Mouse (Mus musculus) intestine, embryonic 15.5 days (tissue): ENCODE data around the gene 2610002M06Rik. TPM values are rescaled to one million over a fixed set of nuclear protein-coding genes. Genes with fewer than 3 reads are reported as not detected.

Source experiments
- ATAC-seq: fragments of 200-750 bp; cut with Nextera tagmentation; 2 replicates; pipeline ENCODE4 v1.8.0; 2017; ENCODE audit warnings: moderate TSS enrichment, moderate library complexity
- H3K27ac ChIP-seq: fragments of 300-500 bp; sonication (generic); 2 replicates; pipeline ENCODE4 v1.5.1; 2015; ENCODE audit warnings: mild to moderate bottlenecking, inconsistent platforms
- H3K27me3 ChIP-seq: fragments of 300-500 bp; sonication (generic); replicated peaks from 2 replicates; pipeline ENCODE4 v1.6.1; 2015; ENCODE audit warnings: inconsistent platforms
- H3K36me3 ChIP-seq: fragments of 300-500 bp; sonication (generic); 2 replicates; pipeline ENCODE4 v1.6.1; 2015; ENCODE audit warnings: inconsistent platforms
- H3K4me1 ChIP-seq: fragments of 300-500 bp; sonication (generic); replicated peaks from 2 replicates; pipeline ENCODE4 v1.6.1; 2015; ENCODE audit warnings: inconsistent platforms
- H3K4me2 ChIP-seq: fragments of 300-500 bp; sonication (generic); replicated peaks from 2 replicates; pipeline ENCODE4 v1.6.1; 2015; ENCODE audit warnings: mild to moderate bottlenecking, inconsistent platforms
- H3K4me3 ChIP-seq: fragments of 300-500 bp; sonication (generic); replicated peaks from 2 replicates; pipeline ENCODE4 v1.5.1; 2015; ENCODE audit warnings: inconsistent platforms
- H3K9ac ChIP-seq: fragments of 300-500 bp; sonication (generic); 2 replicates; pipeline ENCODE4 v1.6.1; 2015; ENCODE audit warnings: inconsistent platforms
- H3K9me3 ChIP-seq: fragments of 300-500 bp; sonication (generic); 2 replicates; pipeline ENCODE4 v1.6.1; 2016; ENCODE audit warnings: inconsistent platforms
- WGBS: fragments of 180-500 bp; shearing (Covaris S2); methylation state at CpG from one replicate; pipeline ENCODE4 v1.1.7; 2015; 5-methylcytosine and 5-hydroxymethylcytosine counted together
- polyA plus RNA-seq: library from polyadenylated mRNA; unstranded; fragments of >200 nt; fragmentation: Nextera tagmentation; extraction: Ambion mirVana; gene quantifications from 2 replicates; pipeline ENCODE4 v1.2.1, GENCODE M21; 2015

The 2610002M06Rik gene
- polyA plus RNA-seq, result 13.5 and 14.7 TPM in 2 replicates

GRCm38 (mm10) chrX:107816218-107816554, at the start of gene 2610002M06Rik:
2610002M06Rik (minus strand) TSS chrX:107816334.
- H3K27me3 ChIP-seq, result no peaks in the 10 kb centered on the region
- H3K9ac ChIP-seq, result peak within 1 kb of the TSS; percentile 50
- H3K27ac ChIP-seq, result 0 out of 2 replicates have a peak within 1 kb of the TSS, but pooled peaks have one; percentile 40
- H3K36me3 ChIP-seq, result no peaks in the 10 kb centered on the region
- peak within 1 kb of the TSS; percentile 52 for H3K4me3 ChIP-seq
- 22% methylated on average over 28 of the region's 28 CpGs for WGBS
- no peaks in the 10 kb centered on the region for H3K9me3 ChIP-seq
- peak within 1 kb of the TSS; percentile 51 for H3K4me2 ChIP-seq
- peak; percentile 100 for ATAC-seq
- H3K4me1 ChIP-seq, result no peaks in the 10 kb centered on the region

GRCm38 (mm10) chrX:107858165-107858564, 42.0 kb upstream of the 2610002M06Rik start:
- ATAC-seq, result no peak
- no peak overlapping the region for H3K4me3 ChIP-seq
- 29% methylated on average over 4 of the region's 4 CpGs for WGBS
- H3K36me3 ChIP-seq, result no peaks in the 10 kb centered on the region
- H3K4me2 ChIP-seq, result no peak overlapping the region
- no peaks in the 10 kb centered on the region for H3K4me1 ChIP-seq
- no peaks in the 10 kb centered on the region for H3K27me3 ChIP-seq
- H3K9me3 ChIP-seq, result no peaks in the 10 kb centered on the region
- no peak overlapping the region for H3K27ac ChIP-seq
- H3K9ac ChIP-seq, result no peak overlapping the region

- Histone ChIP-seq H3K27ac (no peak overlapping the region), H3K9ac (no peak overlapping the region), H3K36me3 (no peaks in the 10 kb centered on the region), H3K4me3 (no peak overlapping the region), H3K27me3 (no peaks in the 10 kb centered on the region), H3K4me2 (peak overlapping the region; percentile 49; the same call in 1 of the 2 replicates), H3K4me1 (no peaks in the 10 kb centered on the region), H3K9me3 (no peaks in the 10 kb centered on the region)
- 80% methylated on average over 6 of the region's 6 CpGs for WGBS
- no peak for ATAC-seq
These were observed 592 bp upstream of the 2610002M06Rik start for GRCm38 (mm10) chrX:107816726-107817125.

- Histone ChIP-seq H3K9ac (peak overlapping the region; percentile 50), H3K36me3 (no peaks in the 10 kb centered on the region), H3K4me1 (no peaks in the 10 kb centered on the region), H3K27me3 (no peaks in the 10 kb centered on the region), H3K4me2 (peak overlapping the region; percentile 51), H3K9me3 (no peaks in the 10 kb centered on the region), H3K27ac (0 out of 2 replicates have a peak overlapping the region, but pooled peaks have one; percentile 40), H3K4me3 (peak overlapping the region; percentile 52)
- peak; percentile 88 for ATAC-seq
- WGBS, result 20% methylated on average over 32 of the region's 32 CpGs
These were observed 474 bp downstream of the 2610002M06Rik start for GRCm38 (mm10) chrX:107815502-107816217.

GRCm38 (mm10) chrX:107812120-107812519, 4.0 kb downstream of the 2610002M06Rik start:
- Histone ChIP-seq H3K9ac (no peak overlapping the region), H3K4me3 (no peak overlapping the region), H3K27ac (no peak overlapping the region), H3K27me3 (no peaks in the 10 kb centered on the region), H3K36me3 (no peaks in the 10 kb centered on the region), H3K9me3 (no peaks in the 10 kb centered on the region), H3K4me2 (no peak overlapping the region), H3K4me1 (no peaks in the 10 kb centered on the region)
- no peak for ATAC-seq

- H3K27me3 ChIP-seq, result no peaks in the 10 kb centered on the region
- no peaks in the 10 kb centered on the region for H3K4me1 ChIP-seq
- H3K9ac ChIP-seq, result no peak overlapping the region
- H3K27ac ChIP-seq, result no peak overlapping the region
- WGBS, result 80% methylated on average over 2 of the region's 2 CpGs
- no peak overlapping the region for H3K4me2 ChIP-seq
- no peaks in the 10 kb centered on the region for H3K36me3 ChIP-seq
- no peak overlapping the region for H3K4me3 ChIP-seq
- no peak for ATAC-seq
- no peaks in the 10 kb centered on the region for H3K9me3 ChIP-seq
These were observed 19.2 kb downstream of the 2610002M06Rik start for GRCm38 (mm10) chrX:107796919-107797318.

GRCm38 (mm10) chrX:107795785-107796184, 20.3 kb downstream of the 2610002M06Rik start:
- Histone ChIP-seq H3K27me3 (no peaks in the 10 kb centered on the region), H3K4me3 (no peak overlapping the region), H3K9ac (no peak overlapping the region), H3K4me2 (no peak overlapping the region), H3K27ac (no peak overlapping the region), H3K9me3 (no peaks in the 10 kb centered on the region), H3K36me3 (no peaks in the 10 kb centered on the region), H3K4me1 (no peaks in the 10 kb centered on the region)
- ATAC-seq, result no peak
- 52% methylated on average over 1 of the region's 1 CpGs for WGBS

GRCm38 (mm10) chrX:107792290-107792689, 23.8 kb downstream of the 2610002M06Rik start, which contains the start of gene Tent5d:
Tent5d (plus strand) TSS chrX:107792590.
- Histone ChIP-seq H3K27ac (no peak within 1 kb of the TSS), H3K4me3 (no peak within 1 kb of the TSS), H3K9me3 (no peaks in the 10 kb centered on the region), H3K36me3 (no peaks in the 10 kb centered on the region), H3K9ac (no peak within 1 kb of the TSS), H3K27me3 (no peaks in the 10 kb centered on the region), H3K4me1 (no peaks in the 10 kb centered on the region), H3K4me2 (no peak within 1 kb of the TSS)
- no peak for ATAC-seq
- WGBS, result 82% methylated on average over 1 of the region's 1 CpGs

- Histone ChIP-seq H3K9me3 (no peaks in the 10 kb centered on the region), H3K27ac (no peak overlapping the region), H3K27me3 (no peaks in the 10 kb centered on the region), H3K36me3 (no peaks in the 10 kb centered on the region), H3K4me1 (no peaks in the 10 kb centered on the region), H3K4me3 (no peak overlapping the region), H3K4me2 (no peak overlapping the region), H3K9ac (no peak overlapping the region)
- WGBS, result 26% methylated on average over 8 of the region's 8 CpGs
- ATAC-seq, result no peak
These were observed 25.2 kb downstream of the 2610002M06Rik start for GRCm38 (mm10) chrX:107790750-107791493.

GRCm38 (mm10) chrX:107790136-107790535, 26.0 kb downstream of the 2610002M06Rik start:
- no peak for ATAC-seq
- Histone ChIP-seq H3K4me2 (no peak overlapping the region), H3K4me3 (no peak overlapping the region), H3K27me3 (no peaks in the 10 kb centered on the region), H3K36me3 (no peaks in the 10 kb centered on the region), H3K27ac (no peak overlapping the region), H3K9me3 (no peaks in the 10 kb centered on the region), H3K9ac (no peak overlapping the region), H3K4me1 (no peaks in the 10 kb centered on the region)
- whole genome bisulfite sequencing, result 77% methylated on average over 1 of the region's 1 CpGs

GRCm38 (mm10) chrX:107767896-107768295, 48.2 kb downstream of the 2610002M06Rik start:
- no peaks in the 10 kb centered on the region for H3K27me3 ChIP-seq
- 27% methylated on average over 3 of the region's 3 CpGs for WGBS
- no peak overlapping the region for H3K9ac ChIP-seq
- H3K4me1 ChIP-seq, result no peaks in the 10 kb centered on the region
- H3K9me3 ChIP-seq, result no peaks in the 10 kb centered on the region
- H3K36me3 ChIP-seq, result no peaks in the 10 kb centered on the region
- no peak overlapping the region for H3K27ac ChIP-seq
- ATAC-seq, result no peak
- H3K4me3 ChIP-seq, result no peak overlapping the region
- no peak overlapping the region for H3K4me2 ChIP-seq
